Mouse (Mus musculus) limb, embryonic 14.5 days (tissue): ENCODE measurements around the gene Tet1. TPM values are rescaled to one million over a fixed set of nuclear protein-coding genes. Genes with fewer than 3 reads are reported as not detected.

Experiments used
- ATAC-seq: fragments of 200-750 bp; cut with Nextera tagmentation; 2 replicates; pipeline ENCODE4 v1.8.0; 2017; ENCODE audit warnings: low read depth, moderate number of reproducible peaks, moderate TSS enrichment; ENCODE audit not compliant: low FRiP score
- DNase-seq: peaks from one replicate; pipeline ENCODE4 v3.0.0-alpha.2; 2015; ENCODE audit warnings: low spot score
- H3K27ac ChIP-seq: fragments of 300-500 bp; sonication (generic); replicated peaks from 2 replicates; pipeline ENCODE4 v1.5.1; 2014; ENCODE audit warnings: low read depth, mild to moderate bottlenecking, low read length, moderate library complexity, mixed read lengths
- H3K27me3 ChIP-seq: fragments of 300-500 bp; sonication (generic); 2 replicates; pipeline ENCODE4 v1.6.1; 2014; ENCODE audit warnings: low read length, mixed read lengths; ENCODE audit not compliant: control insufficient read depth, insufficient read depth
- H3K36me3 ChIP-seq: fragments of 300-500 bp; sonication (generic); 2 replicates; pipeline ENCODE4 v1.6.1; 2014; ENCODE audit warnings: mild to moderate bottlenecking, low read length, moderate library complexity, mixed read lengths; ENCODE audit not compliant: control insufficient read depth, insufficient read depth
- H3K4me1 ChIP-seq: fragments of 300-500 bp; sonication (generic); 2 replicates; pipeline ENCODE4 v1.6.1; 2014; ENCODE audit warnings: antibody characterized with exemption, low read length, mixed read lengths; ENCODE audit not compliant: control insufficient read depth, insufficient read depth
- H3K4me2 ChIP-seq: fragments of 300-500 bp; sonication (generic); replicated peaks from 2 replicates; pipeline ENCODE4 v1.6.1; 2014; ENCODE audit warnings: low read depth, mild to moderate bottlenecking, low read length, moderate library complexity; ENCODE audit not compliant: severe bottlenecking
- H3K4me3 ChIP-seq: fragments of 300-500 bp; sonication (generic); replicated peaks from 2 replicates; pipeline ENCODE4 v1.5.1; 2014; ENCODE audit warnings: low read length
- H3K9ac ChIP-seq: fragments of 300-500 bp; sonication (generic); 2 replicates; pipeline ENCODE4 v1.6.1; 2014; ENCODE audit warnings: mild to moderate bottlenecking, low read depth, low read length, moderate library complexity; ENCODE audit not compliant: severe bottlenecking
- H3K9me3 ChIP-seq: fragments of 300-500 bp; sonication (generic); 2 replicates; pipeline ENCODE4 v1.6.1; 2016; ENCODE audit warnings: low read length; ENCODE audit not compliant: control insufficient read depth
- POLR2A ChIP-seq: fragments of 200-500 bp; IDR thresholded peaks from 2 replicates; pipeline ENCODE4 v1.8.0; 2012; ENCODE audit warnings: inconsistent platforms, mild to moderate bottlenecking, moderate library complexity, borderline replicate concordance; ENCODE audit not compliant: insufficient read depth, insufficient read length; ENCODE audit errors: extremely low read depth
- WGBS: fragments of 180-500 bp; shearing (Covaris S2); extraction: QIAGEN DNeasy Blood & Tissue Kit; methylation state at CpG from one replicate; pipeline ENCODE4 v1.1.7; 2014; 5-methylcytosine and 5-hydroxymethylcytosine counted together
- polyA plus RNA-seq, 2 experiments: library from polyadenylated mRNA; depleted of rRNA in 1 of 2; stranded (reverse) in 1 of 2; unstranded in 1 of 2; fragments of >200 nt; fragmentation: Nextera tagmentation in 1 of 2; extraction: Ambion mirVana in 1 of 2; gene quantifications; 2 replicates each; pipeline versions ENCODE4 v1.2.1 to v1.2.3; 2012 to 2014

Tet1 gene
- polyA plus RNA-seq, 2 experiments = 5.2 to 30.7 TPM

DNA sequence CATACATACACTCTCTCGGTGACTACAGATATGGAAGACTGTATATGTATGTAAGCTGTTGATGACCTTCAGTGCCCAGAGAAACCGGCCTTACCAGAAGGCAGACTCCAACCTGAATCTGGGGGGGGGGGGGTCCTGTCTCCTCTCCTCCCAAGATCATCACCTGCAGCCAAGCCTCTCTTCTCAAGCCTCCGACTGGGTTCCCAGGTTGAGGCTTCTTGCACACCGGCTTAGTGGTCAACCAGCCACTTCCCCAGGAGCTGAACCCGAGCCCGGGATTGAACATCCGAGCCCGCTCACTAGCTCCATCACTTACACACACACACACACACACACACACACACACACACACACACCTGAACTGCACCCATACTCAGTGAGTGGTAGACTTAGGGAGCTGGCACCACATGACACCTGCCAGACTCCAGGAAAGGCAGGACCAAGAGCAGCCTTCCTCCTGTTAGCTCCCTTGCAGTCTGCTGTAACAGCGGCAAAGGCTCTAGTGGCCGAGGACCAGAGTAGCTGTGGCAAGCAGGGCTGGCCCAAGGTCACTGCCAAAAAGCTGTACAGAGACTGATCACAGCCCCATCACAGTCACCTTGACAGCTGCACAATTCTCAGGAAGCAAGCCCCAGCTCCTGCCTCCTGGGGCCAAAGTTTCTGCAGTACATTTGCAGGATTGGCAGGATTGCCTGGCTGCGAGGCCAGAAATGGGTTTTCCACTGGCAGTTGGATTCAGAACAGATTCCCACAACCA, 42.6 kb downstream of the Tet1 start:
- Histone ChIP-seq H3K4me2 (peak overlapping the region; percentile 71), H3K27me3 (no peaks in the 10 kb centered on the region), H3K9me3 (peaks cover 4% of the 10 kb centered on the region; the same call in 1 of the 2 replicates), H3K9ac (peak overlapping the region; percentile 68), H3K4me1 (peaks cover 22% of the 10 kb centered on the region), H3K27ac (peak overlapping the region; percentile 88; the same call in 1 of the 2 replicates), H3K36me3 (no peaks in the 10 kb centered on the region), H3K4me3 (peak overlapping the region; percentile 41)
- DNase-seq (peak; percentile 38), ATAC-seq (no peak; the same call in 1 of the 2 replicates)
- whole genome bisulfite sequencing = 24% methylated on average over 11 of the region's 11 CpGs
- TF ChIP-seq POLR2A = no peak

DNA sequence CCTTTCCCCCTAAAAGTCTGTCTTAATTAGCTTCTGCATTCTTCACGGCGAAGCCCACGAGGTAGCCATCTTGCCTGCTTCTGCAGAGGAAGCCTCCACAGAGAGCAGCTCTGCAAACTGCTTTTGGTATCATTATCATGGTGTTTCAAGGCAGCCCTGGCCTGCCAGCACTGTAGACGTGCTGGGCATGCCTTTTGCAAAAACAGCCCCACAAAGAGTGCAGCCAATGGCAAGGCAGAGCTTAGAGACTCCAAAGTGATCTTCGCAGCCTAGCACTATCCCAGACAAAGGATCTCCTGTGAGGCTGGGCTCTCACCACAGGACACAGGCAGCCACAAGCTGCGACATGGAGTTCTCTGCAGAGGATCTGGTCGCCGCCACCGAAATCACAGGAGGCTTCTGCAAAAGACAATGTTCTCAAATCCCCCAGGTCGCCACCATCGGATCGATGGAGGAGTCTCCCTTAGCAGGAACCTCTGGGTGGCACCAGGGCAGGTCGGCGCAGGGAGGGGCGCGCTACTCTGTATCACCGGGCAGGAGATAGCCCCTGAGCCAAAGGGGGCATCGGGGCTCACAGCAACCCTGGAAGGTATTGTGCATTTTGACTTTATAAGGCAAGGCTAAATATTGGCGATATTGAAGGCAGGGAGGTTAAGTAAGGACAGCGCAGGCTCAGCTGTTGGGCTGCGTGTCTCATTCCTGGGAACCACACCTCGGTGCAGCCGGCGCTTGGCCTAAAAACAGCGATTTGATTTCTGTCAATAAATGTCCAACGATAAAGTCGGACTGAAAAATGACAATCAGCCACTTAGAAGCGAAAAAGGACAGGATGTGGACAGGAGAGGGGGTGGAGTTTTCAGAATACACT, 43.4 kb downstream of the Tet1 start:
- TF ChIP-seq POLR2A = peak; percentile 82; the same call in 1 of the 2 replicates
- peaks cover 22% of the 10 kb centered on the region for H3K4me1 ChIP-seq
- H3K36me3 ChIP-seq = peaks cover 5% of the 10 kb centered on the region
- peak overlapping the region; percentile 41 for H3K4me3 ChIP-seq
- ATAC-seq = peak; percentile 91
- H3K9me3 ChIP-seq = peaks cover 4% of the 10 kb centered on the region; the same call in 1 of the 2 replicates
- peak overlapping the region; percentile 68 for H3K9ac ChIP-seq
- 1% methylated on average over 28 of the region's 28 CpGs for WGBS
- peak overlapping the region; percentile 71 for H3K4me2 ChIP-seq
- peak overlapping the region; percentile 88 for H3K27ac ChIP-seq
- H3K27me3 ChIP-seq = no peaks in the 10 kb centered on the region
- peak; percentile 88 for DNase-seq

DNA sequence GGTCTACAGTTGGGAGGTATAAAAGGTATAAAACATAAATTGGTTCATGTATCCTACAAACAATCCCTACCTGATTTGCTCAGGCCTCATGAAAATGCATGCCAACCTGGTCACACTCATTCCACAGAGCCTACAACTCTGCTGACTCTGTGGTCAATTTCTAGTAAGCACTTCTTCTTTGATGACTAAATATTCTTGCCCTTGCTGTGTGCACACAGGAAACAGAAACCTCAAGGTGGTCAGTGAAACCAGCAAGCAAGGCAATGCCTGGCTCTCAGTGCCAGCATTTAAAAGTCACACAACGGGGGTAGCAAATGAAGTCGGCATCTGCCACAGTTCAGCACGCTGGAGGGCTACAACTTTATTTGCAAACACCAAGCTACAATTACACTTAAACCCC, 45.2 kb downstream of the Tet1 start:
- H3K4me2 ChIP-seq = peak overlapping the region; percentile 71
- H3K4me1 ChIP-seq = peaks cover 22% of the 10 kb centered on the region
- no peaks in the 10 kb centered on the region for H3K27me3 ChIP-seq
- peaks cover 4% of the 10 kb centered on the region; the same call in 1 of the 2 replicates for H3K9me3 ChIP-seq
- H3K36me3 ChIP-seq = peaks cover 10% of the 10 kb centered on the region
- H3K9ac ChIP-seq = peak overlapping the region; percentile 31; the same call in 1 of the 2 replicates
- H3K4me3 ChIP-seq = peak overlapping the region; percentile 41
- ATAC-seq = no peak
- no peak for DNase-seq
- no peak overlapping the region for H3K27ac ChIP-seq
- no peak for TF ChIP-seq POLR2A
- WGBS = 42% methylated on average over 3 of the region's 3 CpGs

DNA sequence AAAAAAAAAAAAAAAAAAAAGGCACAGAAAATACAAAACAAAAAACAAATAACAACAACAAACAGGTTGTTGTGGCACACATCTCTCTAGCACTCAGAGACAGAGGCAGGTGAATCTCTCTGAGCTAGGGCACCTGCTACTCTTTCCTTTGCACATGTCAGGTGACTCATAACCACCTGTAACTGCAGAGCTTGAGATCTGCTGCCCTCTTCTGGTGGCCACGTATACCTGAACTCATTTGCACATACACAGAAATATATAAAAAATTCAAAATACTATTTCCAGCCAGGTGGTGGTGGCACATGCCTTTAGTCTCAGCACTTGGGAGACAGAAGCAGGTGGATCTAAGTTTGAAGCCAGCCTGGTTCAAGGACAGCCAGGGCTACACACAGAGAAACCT, 46.4 kb downstream of the Tet1 start:
- no peak overlapping the region for H3K4me2 ChIP-seq
- H3K9me3 ChIP-seq = peaks cover 4% of the 10 kb centered on the region; the same call in 1 of the 2 replicates
- peaks cover 10% of the 10 kb centered on the region for H3K36me3 ChIP-seq
- H3K27ac ChIP-seq = no peak overlapping the region
- no peak for ATAC-seq
- H3K4me1 ChIP-seq = peaks cover 22% of the 10 kb centered on the region
- no peak for DNase-seq
- TF ChIP-seq POLR2A = no peak
- 100% methylated on average over 1 of the region's 1 CpGs for WGBS
- no peak overlapping the region for H3K9ac ChIP-seq
- H3K4me3 ChIP-seq = no peak overlapping the region
- no peaks in the 10 kb centered on the region for H3K27me3 ChIP-seq

DNA sequence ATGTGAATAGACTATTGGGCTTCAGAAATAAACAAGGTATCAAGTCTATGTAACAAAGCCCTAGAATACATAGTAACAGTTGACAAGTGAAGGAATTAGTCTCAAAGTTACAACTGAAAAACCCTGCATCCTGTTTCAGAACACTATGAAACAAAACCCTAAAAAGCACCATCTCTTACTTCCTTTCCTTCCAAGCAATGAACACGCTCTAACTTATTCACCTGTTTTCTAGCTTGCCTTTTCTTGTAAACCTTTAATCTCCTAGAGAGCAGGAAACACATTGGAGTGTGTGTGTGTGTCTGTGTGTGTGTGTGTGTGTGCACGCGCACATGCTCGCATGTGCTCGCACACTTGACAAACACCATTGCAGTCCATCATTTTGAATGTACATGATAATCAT, 49.8 kb downstream of the Tet1 start:
- TF ChIP-seq POLR2A = no peak

More for the DNA sequence above, 49.8 kb downstream of the Tet1 start:
- peaks cover 8% of the 10 kb centered on the region for H3K4me1 ChIP-seq
- ATAC-seq = no peak
- H3K9me3 ChIP-seq = peaks cover 4% of the 10 kb centered on the region; the same call in 1 of the 2 replicates
- H3K4me3 ChIP-seq = no peak overlapping the region
- no peak overlapping the region for H3K9ac ChIP-seq
- no peak overlapping the region for H3K27ac ChIP-seq
- H3K36me3 ChIP-seq = peaks cover 10% of the 10 kb centered on the region
- no peak for DNase-seq
- no peaks in the 10 kb centered on the region for H3K27me3 ChIP-seq
- WGBS = 94% methylated on average over 5 of the region's 5 CpGs
- H3K4me2 ChIP-seq = no peak overlapping the region
